9 mouse cellular contexts compared by ENCODE assay signal in genomic region chr17:36825525-36825924, GRCm38 (mm10). TPM values are rescaled to one million over a fixed set of nuclear protein-coding genes. Genes with fewer than 3 reads are reported as not detected.
DNase-seq lines count a peak whose midpoint lies in the region; ATAC-seq and TF ChIP-seq lines count a peak whose summit lies in the region.
"Had no signal": no experiment of that assay in that cellular context is flagged by ENCODE, and none has a peak within 500 bp of the region (broad histone marks: within the 10 kb centered on the region; RNA-seq: fewer than 3 reads in every experiment).

No protein-coding gene starts in this region.

- H3K9ac ChIP-seq in midbrain, embryonic 16.5 days (ENCODE audit: low read depth, low read length) = no peak overlapping the region

- ATAC-seq in CD4-positive, CD25-positive, alpha-beta regulatory T cell, adult 4 months = peak; percentile 72
- ATAC-seq in midbrain, embryonic 16.5 days = peak; percentile 80

- no peak overlapping the region for H3K4me3 ChIP-seq in gastrocnemius, adult 2 months
- no peak overlapping the region for H3K4me3 ChIP-seq in midbrain, embryonic 16.5 days (ENCODE audit: low read depth, low read length)

- no peaks in the 10 kb centered on the region for H3K9me3 ChIP-seq in midbrain, embryonic 16.5 days (replicated peaks; ENCODE audit: control insufficient read depth, low read length, poor library complexity, severe bottlenecking)

- H3K27me3 ChIP-seq in midbrain, embryonic 16.5 days (ENCODE audit: control insufficient read depth, insufficient read depth, low read depth, low read length) = no peaks in the 10 kb centered on the region

- no peaks in the 10 kb centered on the region for H3K4me1 ChIP-seq in midbrain, embryonic 16.5 days (ENCODE audit: control insufficient read depth, insufficient read depth, low read length)

- intact Hi-C loops in gastrocnemius, adult 2 months (cut with DNase I) = loop anchor here (2.0 kb wide), 1 partner anchor 37 kb away; no protein-coding TSS in a partner anchor
- intact Hi-C loops in heart, postnatal 36 days (cut with DNase I) = no loop called here

- H3K27ac ChIP-seq in gastrocnemius, adult 2 months = peak overlapping the region; percentile 43; the same call in 1 of the 2 replicates
- no peak overlapping the region for H3K27ac ChIP-seq in midbrain, embryonic 16.5 days (ENCODE audit: low read length)

- WGBS in midbrain, embryonic 16.5 days = 22% methylated on average over 4 of the region's 4 CpGs

- no peak for DNase-seq in gastrocnemius, adult 2 months
- DNase-seq in gastrocnemius, adult 8-10 months (ENCODE audit: low spot score in 2 of 2) = no peak
- peak; percentile 19 to 50 for DNase-seq in cerebellum, postnatal 25 days
- no peak for DNase-seq in c-Kit-positive CD71-positive TER-119-positive erythroid progenitor cells, embryonic 14.5 days (ENCODE audit: low spot score)
- no peak for DNase-seq in spleen, adult 18-20 months
- DNase-seq in heart, postnatal 36 days = no peak

- H3K4me2 ChIP-seq in midbrain, embryonic 16.5 days (ENCODE audit: low read length) = peak overlapping the region; percentile 47; the same call in 1 of the 2 replicates

- TF ChIP-seq CTCF in gastrocnemius, adult 2 months (IDR thresholded peaks at IDR 0.05) = peak; percentile 46

- no peaks in the 10 kb centered on the region for H3K36me3 ChIP-seq in midbrain, embryonic 16.5 days (ENCODE audit: control insufficient read depth, insufficient read depth, low read length)

RNA-seq across cellular contexts. Expression of gene Trim26, which starts 11.4 kb away (rescaled TPM):
- 10 to 100 TPM; 18.9 to 23.5 TPM for total RNA-seq in gastrocnemius, adult 2 months (2021)
- 10 to 100 TPM; 17.3 to 19.3 (median 18.6) TPM for total RNA-seq in gastrocnemius, adult 8-10 months (2022)
- polyA plus RNA-seq in CD4-positive, CD25-positive, alpha-beta regulatory T cell, adult 4 months (2017; shearing (Covaris generic)) = 10 to 100 TPM; 76.3 to 99.4 TPM
- polyA plus RNA-seq in midbrain, embryonic 16.5 days (2015; fragmentation: Nextera tagmentation; extraction: Ambion mirVana) = 44.5 and 48.0 TPM in 2 replicates
- 10 to 100 TPM; 22.2 to 23.6 TPM for total RNA-seq in heart, postnatal 36 days (2021)

RNA-seq across cellular contexts. Expression of gene H2-M10.6, which starts 13.6 kb away (rescaled TPM):
- not detected for total RNA-seq in gastrocnemius, adult 2 months (2021)
- total RNA-seq in gastrocnemius, adult 8-10 months (2022) = not detected
- polyA plus RNA-seq in CD4-positive, CD25-positive, alpha-beta regulatory T cell, adult 4 months (2017; shearing (Covaris generic)) = not detected
- polyA plus RNA-seq in midbrain, embryonic 16.5 days (2015; fragmentation: Nextera tagmentation; extraction: Ambion mirVana) = not detected in 2 replicates
- not detected for total RNA-seq in heart, postnatal 36 days (2021)
- polyA plus RNA-seq: heart, postnatal 0 days had no signal

RNA-seq across cellular contexts. Expression of gene Trim15, which starts 41.5 kb away (rescaled TPM):
- not detected for total RNA-seq in gastrocnemius, adult 2 months (2021)
- not detected for total RNA-seq in gastrocnemius, adult 8-10 months (2022)
- under 1 TPM in 1 of 2 experiments, not detected in 1; 0.79 TPM for polyA plus RNA-seq in CD4-positive, CD25-positive, alpha-beta regulatory T cell, adult 4 months (2017; shearing (Covaris generic))
- polyA plus RNA-seq in midbrain, embryonic 16.5 days (2015; fragmentation: Nextera tagmentation; extraction: Ambion mirVana) = 0.53 and 0.89 TPM in 2 replicates
- total RNA-seq in heart, postnatal 36 days (2021) = not detected
- polyA plus RNA-seq: heart, postnatal 0 days had no signal

RNA-seq across cellular contexts. Expression of gene Trim10, which starts 43.8 kb away (rescaled TPM):
- not detected for total RNA-seq in gastrocnemius, adult 2 months (2021)
- total RNA-seq in gastrocnemius, adult 8-10 months (2022) = not detected
- polyA plus RNA-seq in CD4-positive, CD25-positive, alpha-beta regulatory T cell, adult 4 months (2017; shearing (Covaris generic)) = under 1 TPM in 1 of 2 experiments, not detected in 1; 0.28 TPM
- 0.70 and 1.0 TPM in 2 replicates for polyA plus RNA-seq in midbrain, embryonic 16.5 days (2015; fragmentation: Nextera tagmentation; extraction: Ambion mirVana)
- total RNA-seq in heart, postnatal 36 days (2021) = under 1 TPM; 0.41 to 0.64 TPM

RNA-seq across cellular contexts. Expression of gene H2-M10.5, which starts 52.8 kb away (rescaled TPM):
- not detected for total RNA-seq in gastrocnemius, adult 2 months (2021)
- not detected for total RNA-seq in gastrocnemius, adult 8-10 months (2022)
- polyA plus RNA-seq in CD4-positive, CD25-positive, alpha-beta regulatory T cell, adult 4 months (2017; shearing (Covaris generic)) = not detected
- polyA plus RNA-seq in midbrain, embryonic 16.5 days (2015; fragmentation: Nextera tagmentation; extraction: Ambion mirVana) = not detected in 2 replicates
- not detected for total RNA-seq in heart, postnatal 36 days (2021)
- polyA plus RNA-seq: heart, postnatal 0 days had no signal

Comparison
In these comparisons a context has a peak if more than half of its experiments do, and no peak if none do; other contexts are left out.
1. DNase-seq: peak in cerebellum, postnatal 25 days (2 of 2); none in gastrocnemius, adult 2 months (single experiment), gastrocnemius, adult 8-10 months (0 of 2), c-Kit-positive CD71-positive TER-119-positive erythroid progenitor cells, embryonic 14.5 days (single experiment), spleen, adult 18-20 months (0 of 2) and heart, postnatal 36 days (0 of 2).